Mouse (Mus musculus): ENCODE data around the gene Nxpe4. TPM values are rescaled to one million over a fixed set of nuclear protein-coding genes. Genes with fewer than 3 reads are reported as not detected.

Gene Nxpe4
- total RNA-seq, 2 experiments from 2014 or later: 10.8 to 10.9 TPM

DNA sequence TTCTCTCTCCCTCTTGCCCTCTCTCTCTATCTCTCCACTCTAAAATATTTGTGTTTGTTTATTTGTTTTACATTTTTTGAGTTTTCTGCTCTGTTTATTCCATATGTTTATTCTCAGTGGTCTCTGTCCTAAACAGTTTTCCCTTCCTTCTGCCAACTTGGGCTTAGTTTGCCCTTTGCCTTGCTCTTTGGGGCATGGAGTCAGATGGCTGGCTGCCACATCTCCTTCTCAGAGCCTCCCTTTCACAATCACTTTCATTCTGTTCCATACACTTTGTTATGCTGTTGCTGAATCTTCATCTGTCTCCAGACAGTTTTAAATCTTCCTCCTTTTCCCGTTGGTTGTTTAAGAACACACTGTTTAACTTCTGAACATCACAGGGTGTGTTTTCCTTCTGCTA lies 154.0 kb downstream of the Nxpe4 start:
- no peak for DNase-seq (ENCODE audit: low spot score in 2 of 2)

GRCm38 (mm10) chr9:48326338-48326737 lies 164.5 kb downstream of the Nxpe4 start:
- DNase-seq (ENCODE audit: low spot score in 2 of 2): no peak

GRCm38 (mm10) chr9:48329597-48329996 lies 167.8 kb downstream of the Nxpe4 start:
- DNase-seq (ENCODE audit: low spot score in 2 of 2): no peak

- no peak for DNase-seq (ENCODE audit: low spot score in 2 of 2)
Observed at GRCm38 (mm10) chr9:48338783-48339455, 177.1 kb downstream of the Nxpe4 start.

- no peak for DNase-seq (ENCODE audit: low spot score in 2 of 2)
Observed at GRCm38 (mm10) chr9:48339563-48339962, 177.7 kb downstream of the Nxpe4 start.

DNA sequence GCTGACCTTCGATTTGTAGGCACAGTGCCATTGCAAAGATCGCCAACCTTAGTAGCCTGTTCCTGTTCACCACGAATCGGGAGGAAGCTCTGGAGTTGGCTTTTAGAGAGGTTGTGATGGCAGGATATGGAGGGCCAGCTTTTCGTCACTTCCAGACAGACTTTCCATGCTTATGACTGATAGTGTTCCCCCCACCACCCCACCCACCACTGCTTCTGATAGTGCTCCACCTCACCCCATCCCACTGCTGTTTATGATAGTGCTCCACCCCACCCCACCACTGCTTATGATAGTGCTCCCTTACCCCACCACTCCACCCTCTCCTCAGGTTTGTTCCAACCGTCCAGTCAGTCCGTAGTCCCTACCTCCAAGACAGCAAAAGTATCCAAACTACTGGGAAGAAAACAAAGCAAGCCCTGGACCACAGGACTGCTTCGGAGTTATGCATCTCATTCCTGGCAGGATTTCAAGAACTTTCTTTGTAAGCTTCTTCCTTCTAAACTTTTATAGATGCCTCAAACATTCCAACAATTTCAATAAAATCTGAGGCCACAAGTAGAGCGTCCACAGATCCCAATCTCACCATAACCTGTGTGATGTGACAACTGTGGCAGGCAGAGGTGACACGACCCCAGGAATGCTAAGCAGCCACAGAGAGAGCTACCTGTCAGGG lies 179.0 kb downstream of the Nxpe4 start:
- no peak for DNase-seq (ENCODE audit: low spot score in 2 of 2)

DNA sequence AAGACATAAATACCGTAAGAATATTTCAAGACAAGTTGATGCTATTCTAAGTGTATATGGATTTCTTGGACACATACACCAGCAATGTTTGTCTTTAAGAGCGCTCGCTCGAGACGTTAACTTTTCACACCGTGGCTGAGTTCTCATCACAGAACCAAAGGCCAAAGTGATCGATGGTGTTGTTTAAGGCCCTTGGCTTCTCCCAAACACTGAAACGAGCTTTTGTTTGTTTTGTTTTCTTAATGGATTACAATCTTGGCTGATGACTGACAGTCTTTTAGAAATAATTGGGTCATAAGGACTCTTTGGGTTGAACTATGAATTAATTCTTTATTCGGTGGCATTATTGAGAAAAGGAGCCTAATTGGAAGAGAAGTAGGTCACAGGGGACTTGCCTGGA lies 183.6 kb downstream of the Nxpe4 start:
- DNase-seq (ENCODE audit: low spot score in 2 of 2): no peak

DNA sequence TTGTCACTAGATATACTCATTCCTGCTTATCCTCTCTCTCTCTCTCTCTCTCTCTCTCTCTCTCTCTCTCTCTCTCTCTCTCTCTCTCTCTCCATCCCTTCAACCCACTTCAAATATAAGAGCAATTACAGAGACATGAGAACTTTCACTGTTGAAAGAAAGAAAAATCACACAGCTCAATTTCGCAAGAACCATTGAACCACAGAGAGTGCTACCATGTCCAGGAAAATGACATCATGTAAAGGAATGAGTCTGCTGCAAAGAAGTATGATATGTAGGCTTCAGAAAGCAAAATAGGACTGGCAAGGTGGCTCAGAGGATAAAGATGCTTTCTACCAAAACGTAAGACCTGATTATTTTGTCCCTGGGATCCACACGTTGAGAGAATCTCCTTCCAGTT lies 184.0 kb downstream of the Nxpe4 start:
- DNase-seq (ENCODE audit: low spot score in 2 of 2): no peak

- DNase-seq (ENCODE audit: low spot score in 2 of 2): no peak
Observed at GRCm38 (mm10) chr9:48353148-48353698, 191.4 kb downstream of the Nxpe4 start, which contains the start of gene Nxpe2. Gene Nxpe2 (minus strand): TSS chr9:48353454.

- DNase-seq (ENCODE audit: low spot score in 2 of 2): no peak
Observed at GRCm38 (mm10) chr9:48354122-48354521, 192.3 kb downstream of the Nxpe4 start.

GRCm38 (mm10) chr9:48354793-48355192 lies 193.0 kb downstream of the Nxpe4 start:
- DNase-seq (ENCODE audit: low spot score in 2 of 2): peak; percentile 67 to 80

DNA sequence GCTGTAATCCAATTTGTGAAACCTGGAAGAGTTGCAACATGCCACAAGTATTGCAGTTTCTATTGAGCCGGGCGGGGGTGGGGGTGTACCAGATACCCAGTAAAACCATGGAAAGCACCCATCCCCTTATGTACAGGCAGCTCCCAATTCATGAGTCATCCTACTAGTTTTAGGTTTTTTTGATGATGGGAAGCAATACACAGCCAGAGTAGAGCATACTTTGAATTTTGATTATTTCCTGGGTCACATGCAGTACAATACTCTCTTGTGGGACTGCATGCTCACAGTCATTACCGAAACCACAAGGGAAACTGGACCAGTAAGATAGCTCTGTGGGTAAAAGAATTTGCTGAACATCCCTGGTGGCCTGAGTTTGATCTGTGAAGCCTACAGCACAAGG lies 195.3 kb downstream of the Nxpe4 start:
- no peak for DNase-seq (ENCODE audit: low spot score in 2 of 2)

DNA sequence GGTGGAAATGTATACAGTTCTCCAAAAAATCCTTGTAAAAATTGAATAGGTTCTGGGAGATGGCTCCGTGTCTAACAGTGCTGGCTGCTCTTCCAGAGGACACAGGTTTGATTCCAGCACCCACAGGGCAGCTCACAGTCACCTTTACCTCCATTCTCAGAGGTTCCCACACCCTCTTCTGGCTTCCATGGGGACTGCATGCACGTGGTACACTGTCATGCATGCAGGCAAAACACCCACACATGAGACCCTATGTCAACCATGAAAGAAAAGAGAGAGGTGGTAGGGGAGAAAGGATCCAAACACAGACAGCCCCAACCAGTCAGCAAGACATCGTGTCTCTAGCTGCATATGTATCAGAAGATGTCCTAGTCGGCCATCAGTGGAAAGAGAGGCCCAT lies 199.0 kb downstream of the Nxpe4 start:
- no peak for DNase-seq (ENCODE audit: low spot score in 2 of 2)

DNA sequence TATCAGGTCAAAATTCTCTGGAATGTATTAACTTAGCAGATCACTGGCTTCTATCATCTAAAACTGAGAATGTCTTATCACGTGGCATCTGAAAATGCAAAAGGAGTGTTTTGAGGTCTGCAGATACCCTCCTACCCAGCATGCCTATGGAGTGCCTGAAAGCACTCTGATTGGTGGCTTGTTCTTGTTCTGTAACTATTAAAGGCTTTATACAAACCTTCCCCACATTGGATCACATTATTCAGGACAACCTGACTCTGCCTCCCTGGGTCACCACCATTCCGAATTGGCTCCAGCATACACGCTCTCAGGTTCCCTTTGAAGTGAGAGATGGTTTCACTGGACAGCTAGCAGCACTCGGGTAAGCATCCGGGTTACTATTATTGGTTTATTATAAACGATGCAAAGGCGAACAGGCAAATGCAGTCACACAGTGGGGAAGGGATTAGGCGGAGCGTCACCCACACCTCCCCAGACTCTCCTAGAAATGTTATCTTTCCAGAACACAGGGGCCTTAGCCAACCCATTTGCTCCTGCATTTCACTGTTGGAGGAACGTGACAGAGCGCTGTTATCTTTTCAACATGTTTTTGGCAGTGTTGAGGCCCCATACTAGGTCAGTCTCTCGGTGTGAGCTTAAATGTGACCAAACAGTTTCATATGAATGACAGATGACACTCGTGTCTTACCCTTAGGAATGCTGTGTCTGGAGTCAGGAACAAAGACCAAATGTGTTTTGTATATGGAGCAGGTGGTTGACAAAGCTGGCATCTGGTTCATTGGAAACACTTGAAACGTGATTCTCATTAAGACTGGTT lies 200.2 kb downstream of the Nxpe4 start:
- DNase-seq (ENCODE audit: low spot score in 2 of 2): no peak

DNA sequence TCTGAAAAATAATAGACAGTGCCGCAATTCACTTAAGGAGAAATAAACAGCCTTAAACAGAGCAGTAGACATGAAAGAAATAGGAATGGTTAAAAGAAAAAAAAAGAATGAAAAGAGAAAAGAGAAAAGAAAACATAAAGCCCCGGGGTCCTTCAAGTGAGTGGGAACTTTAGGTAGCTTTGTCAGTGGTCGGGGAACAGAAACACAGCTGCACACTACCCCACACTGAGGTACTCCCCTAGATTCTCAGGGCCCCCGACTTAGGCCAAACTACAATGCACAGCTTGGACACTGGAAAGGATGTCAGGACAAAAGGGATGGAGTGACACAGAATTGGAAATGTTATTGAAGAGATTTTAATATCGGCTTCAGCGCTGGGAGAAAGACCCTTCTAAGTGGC lies 200.9 kb downstream of the Nxpe4 start:
- DNase-seq (ENCODE audit: low spot score in 2 of 2): no peak

GRCm38 (mm10) chr9:48373232-48373878 lies 211.5 kb downstream of the Nxpe4 start:
- no peak for DNase-seq (ENCODE audit: low spot score in 2 of 2)

- DNase-seq (ENCODE audit: low spot score in 2 of 2): no peak
Observed at GRCm38 (mm10) chr9:48374357-48374756, 212.5 kb downstream of the Nxpe4 start.

DNA sequence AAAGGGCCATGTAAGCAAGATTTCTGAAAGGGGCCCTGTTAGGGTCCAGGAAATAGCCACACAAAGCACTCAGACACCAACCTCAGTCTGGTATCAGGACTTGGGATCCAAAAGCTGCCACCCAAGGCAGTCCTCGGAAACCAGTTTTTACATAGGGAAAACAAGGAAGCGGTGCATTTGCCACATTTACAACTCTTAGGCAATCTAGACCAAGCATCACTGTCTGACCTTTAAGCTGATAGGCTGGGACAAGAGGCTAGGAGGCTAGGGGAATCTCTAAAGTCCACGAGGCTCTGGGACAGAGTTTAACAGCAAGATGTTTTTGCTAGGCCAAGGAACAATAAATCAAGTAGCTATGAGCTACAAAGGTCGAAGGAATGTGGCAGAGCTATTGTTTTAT lies 226.6 kb downstream of the Nxpe4 start:
- no peak for DNase-seq (ENCODE audit: low spot score in 2 of 2)

- no peak for DNase-seq (ENCODE audit: low spot score in 2 of 2)
Observed at GRCm38 (mm10) chr9:48389983-48390382, 228.2 kb downstream of the Nxpe4 start.

- no peak for DNase-seq (ENCODE audit: low spot score in 2 of 2)
Observed at GRCm38 (mm10) chr9:48403590-48404209, 241.9 kb downstream of the Nxpe4 start.

DNA sequence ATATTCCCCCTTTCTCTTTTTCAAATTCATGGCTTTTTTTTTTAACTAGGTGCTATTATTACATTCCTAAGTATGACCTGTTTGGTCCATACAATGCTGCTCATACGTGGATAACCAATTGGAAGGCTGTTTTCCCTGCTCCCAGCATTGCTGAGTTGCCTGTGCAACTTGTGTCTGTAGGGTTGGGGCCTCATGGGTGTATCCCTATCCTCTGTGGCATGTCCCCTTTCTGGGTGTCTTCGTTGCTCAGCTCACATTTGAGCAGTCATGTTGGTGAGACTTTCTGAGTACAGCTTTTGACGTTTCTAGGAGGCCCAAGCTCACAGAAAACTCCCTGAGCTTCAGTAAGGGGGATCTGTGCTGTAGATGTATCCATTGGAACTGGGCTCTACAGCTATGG lies 242.9 kb downstream of the Nxpe4 start:
- no peak for DNase-seq (ENCODE audit: low spot score in 2 of 2)
